Mouse (Mus musculus): ENCODE results near the gene Hnrnph3.

The Hnrnph3 gene

DNA sequence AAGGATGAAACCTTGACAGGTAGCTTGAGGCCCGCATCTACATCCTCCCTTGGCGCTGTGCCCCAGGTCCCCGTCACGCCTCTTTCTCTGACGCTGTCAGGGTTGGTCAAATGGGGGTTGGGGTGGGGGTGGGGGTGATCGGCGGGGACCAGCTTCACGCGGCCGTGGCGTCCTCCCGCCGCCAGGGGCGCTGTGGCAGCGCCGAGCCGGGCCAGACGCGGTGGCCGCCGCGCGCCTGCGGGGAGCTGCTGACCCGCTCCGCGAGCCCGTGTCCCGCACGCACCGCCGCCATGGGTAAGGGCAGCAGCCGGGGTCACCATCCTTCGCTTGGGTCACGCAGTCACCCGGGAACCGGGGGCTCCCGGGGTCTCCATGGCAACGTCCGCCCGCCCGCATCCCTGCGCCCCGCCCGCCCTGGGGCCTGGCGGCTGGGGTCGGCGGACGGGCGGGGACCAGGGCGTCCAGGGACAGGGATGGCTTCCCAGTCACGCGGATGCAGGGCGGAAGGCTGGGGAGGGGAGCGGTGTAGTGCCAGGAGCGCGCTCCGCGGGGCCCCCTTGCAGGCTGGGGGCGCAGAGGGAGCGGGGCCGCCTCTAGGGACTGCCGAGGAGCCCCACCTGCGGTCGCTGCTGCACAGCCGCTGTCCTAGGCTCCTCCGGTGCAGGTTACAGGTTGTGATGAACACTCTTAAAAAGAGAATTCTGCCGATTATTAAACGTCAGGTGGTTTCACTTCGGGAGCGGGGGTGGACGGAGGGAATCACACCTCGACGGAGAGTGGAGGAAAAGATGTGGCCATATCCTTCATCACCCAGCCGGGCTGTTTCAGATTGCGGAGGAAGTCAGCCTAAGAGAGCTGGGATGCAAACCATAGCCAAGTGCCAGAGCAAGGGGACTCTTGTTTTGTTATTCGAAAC lies 43.7 kb downstream of the Hnrnph3 start, which contains the start of gene Rufy2:
Gene Rufy2, plus strand, starts transcription at position 185 of the 916 bp plus-strand sequence.
- DNase-seq, result peak; percentile 71 to 82

DNA sequence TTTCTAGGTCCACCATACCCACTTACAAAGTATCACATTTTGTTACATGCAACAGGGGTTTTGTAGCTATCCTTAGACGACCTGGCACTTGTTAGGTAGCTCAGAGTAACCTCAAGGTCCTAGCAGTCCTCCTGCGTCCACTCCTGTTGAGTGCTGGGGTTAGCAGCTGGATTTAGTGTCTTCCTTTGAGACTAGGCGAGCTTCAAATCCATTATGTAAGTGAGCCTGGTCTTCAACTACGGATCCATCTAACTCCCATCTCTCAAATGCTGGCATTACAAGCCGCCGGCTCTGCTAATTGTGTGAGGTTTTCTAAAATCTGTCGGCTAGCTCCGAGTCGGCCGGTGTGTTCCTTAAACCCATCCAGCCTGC lies 44.4 kb downstream of the Hnrnph3 start:
- no peak for DNase-seq

DNA sequence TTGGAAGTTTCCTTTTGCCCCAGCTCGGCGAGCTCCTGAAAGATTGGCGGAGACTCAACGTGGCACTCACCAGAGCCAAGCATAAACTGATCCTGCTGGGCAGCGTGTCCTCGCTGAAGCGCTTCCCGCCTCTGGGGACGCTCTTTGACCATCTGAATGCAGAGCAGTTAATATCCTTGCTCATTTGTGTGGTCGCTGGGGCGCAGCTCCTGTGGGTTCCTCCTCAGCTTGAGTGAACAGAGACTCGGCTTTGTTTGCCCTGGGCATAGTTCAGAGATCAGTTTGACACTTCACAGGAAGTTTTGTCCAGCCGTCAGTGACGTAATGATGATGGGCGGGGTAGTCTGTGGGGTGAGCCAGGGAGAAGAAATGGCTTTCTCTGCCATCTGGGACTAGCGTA lies 52.2 kb downstream of the Hnrnph3 start:
- no peak for DNase-seq

DNA sequence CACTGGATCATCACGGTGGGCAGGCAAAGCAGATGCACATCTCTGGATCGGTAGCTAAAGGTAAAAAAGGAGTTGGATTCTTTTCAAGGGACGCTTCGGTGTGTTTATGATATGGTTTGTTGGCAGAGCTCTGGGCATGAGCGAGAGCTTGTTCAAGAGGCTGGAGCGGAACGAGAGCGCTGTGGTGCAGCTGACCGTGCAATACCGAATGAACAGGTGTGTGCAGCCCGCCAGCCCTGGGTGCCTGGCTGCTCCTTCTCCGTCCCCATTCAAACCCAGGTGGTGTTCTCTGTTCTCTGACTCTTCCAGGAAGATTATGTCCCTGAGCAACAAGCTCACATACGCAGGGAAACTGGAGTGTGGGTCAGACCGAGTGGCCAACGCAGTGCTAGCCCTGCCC lies 57.7 kb downstream of the Hnrnph3 start:
- DNase-seq, result no peak

DNA sequence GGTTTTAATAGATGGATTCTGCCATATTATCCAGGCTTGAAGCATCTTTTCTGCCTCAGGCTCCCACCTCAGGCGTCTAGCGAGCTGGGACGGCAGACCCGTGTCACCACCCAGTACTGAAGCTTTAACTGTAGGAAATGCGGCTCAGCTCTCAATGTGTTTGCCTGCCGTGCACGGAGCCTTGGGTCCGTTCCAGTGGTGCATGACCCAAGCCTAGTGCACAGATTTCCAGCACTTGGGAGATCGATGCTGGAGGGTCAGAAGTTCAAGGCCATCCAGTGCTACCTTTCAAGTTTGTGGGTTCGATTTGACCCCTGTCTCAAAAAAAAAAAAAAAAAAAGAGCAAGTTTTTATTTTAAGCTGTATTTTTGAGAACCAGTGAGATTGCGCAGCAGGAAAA lies 58.2 kb downstream of the Hnrnph3 start:
- no peak for DNase-seq

All from lung, adult 18-20 months (tissue).